24 mouse cellular contexts compared by ENCODE assay signal in genomic region chr5:129918752-129919151, GRCm38 (mm10). TPM values are rescaled to one million over a fixed set of nuclear protein-coding genes. Genes with fewer than 3 reads are reported as not detected.
DNase-seq lines count a peak whose midpoint lies in the region; ATAC-seq and TF ChIP-seq lines count a peak whose summit lies in the region.
"Had no signal": no experiment of that assay in that cellular context is flagged by ENCODE, and none has a peak within 500 bp of the region (broad histone marks: within the 10 kb centered on the region; RNA-seq: fewer than 3 reads in every experiment).

No protein-coding gene starts in this region.

- H3K4me3 ChIP-seq in kidney, adult 2 months (ENCODE audit: insufficient read depth, low read depth, low read length): no peak overlapping the region
- peak overlapping the region; percentile 74 for H3K4me3 ChIP-seq in testis, adult 2 months (ENCODE audit: control insufficient read depth, low read depth, low read length)
- H3K4me3 ChIP-seq in MEL (ENCODE audit: control insufficient read depth in 1 of 2, insufficient read depth in 1 of 2, low read depth in 2 of 2, low read length in 2 of 2): no peak overlapping the region
- H3K4me3 ChIP-seq in midbrain, embryonic 11.5 days (ENCODE audit: low read depth, low read length): no peak overlapping the region
- H3K4me3 ChIP-seq: embryonic facial prominence, embryonic 12.5 days; heart, embryonic 12.5 days; hindbrain, embryonic 10.5 days; intestine, embryonic 15.5 days; limb, embryonic 15.5 days; lung, embryonic 15.5 days; midbrain, embryonic 10.5 days; stomach, embryonic 15.5 days had no signal

- no peak; the same call in none of the 2 replicates for TF ChIP-seq RAD21 in MEL (IDR thresholded peaks at IDR 0.05; ENCODE audit: low read depth, low read length)

- TF ChIP-seq POLR2A in kidney, adult 2 months (IDR thresholded peaks at IDR 0.05; ENCODE audit: low read depth, low read length): no peak
- TF ChIP-seq POLR2A in testis, adult 2 months (IDR thresholded peaks at IDR 0.05; ENCODE audit: control insufficient read depth, low read depth, low read length): no peak
- no peak for TF ChIP-seq POLR2A in MEL (IDR thresholded peaks at IDR 0.05; ENCODE audit: control insufficient read depth in 1 of 2, insufficient read depth in 1 of 2, low read depth in 1 of 2, low read length in 2 of 2, poor library complexity in 1 of 2)

- DNase-seq in kidney, adult 2 months: no peak
- no peak for DNase-seq in kidney, postnatal 4 days
- no peak for DNase-seq in testis, postnatal 10 days (ENCODE audit: low spot score)
- DNase-seq in MEL (ENCODE audit: low read depth, low spot score): no peak
- DNase-seq in spleen, postnatal 4 days (ENCODE audit: low spot score in 2 of 2): no peak
- DNase-seq in midbrain, embryonic 11.5 days (ENCODE audit: low spot score, missing footprints): no peak
- DNase-seq: cerebellum, adult 2 months; cerebellum, postnatal 25 days; forebrain, postnatal 0 days; gastrocnemius, postnatal 25 days; heart, adult 18-20 months; heart, postnatal 10 days; left cerebral cortex, postnatal 4 days had no signal

- no peak overlapping the region for H3K4me2 ChIP-seq in midbrain, embryonic 11.5 days
- H3K4me2 ChIP-seq: embryonic facial prominence, embryonic 12.5 days; heart, embryonic 12.5 days; intestine, embryonic 15.5 days; limb, embryonic 15.5 days; lung, embryonic 15.5 days; stomach, embryonic 15.5 days had no signal

- no peak for ATAC-seq in midbrain, embryonic 11.5 days (ENCODE audit: low FRiP score)
- ATAC-seq: forebrain, postnatal 0 days; hindbrain, embryonic 16.5 days; intestine, embryonic 15.5 days had no signal

- no peak for TF ChIP-seq EP300 in MEL (IDR thresholded peaks at IDR 0.05; ENCODE audit: low read depth in 1 of 2, low read length in 2 of 2)

- H3K4me1 ChIP-seq in kidney, adult 2 months (ENCODE audit: control insufficient read depth, insufficient read depth, low read length): no peaks in the 10 kb centered on the region
- peaks cover 3% of the 10 kb centered on the region for H3K4me1 ChIP-seq in testis, adult 2 months (ENCODE audit: control insufficient read depth, insufficient read depth, low read length)
- peaks cover 0 to 6% of the 10 kb centered on the region in 2 experiments; a peak in 1 of 4 replicates for H3K4me1 ChIP-seq in MEL (ENCODE audit: control insufficient read depth in 1 of 2, insufficient read depth in 2 of 2, low read length in 2 of 2)
- no peaks in the 10 kb centered on the region for H3K4me1 ChIP-seq in midbrain, embryonic 11.5 days (ENCODE audit: control insufficient read depth, insufficient read depth, low read length)
- H3K4me1 ChIP-seq: embryonic facial prominence, embryonic 12.5 days; heart, embryonic 12.5 days; hindbrain, embryonic 10.5 days; intestine, embryonic 15.5 days; limb, embryonic 15.5 days; lung, embryonic 15.5 days; midbrain, embryonic 10.5 days; stomach, embryonic 15.5 days had no signal

- H3K27me3 ChIP-seq in kidney, adult 2 months (replicated peaks; ENCODE audit: control insufficient read depth, insufficient read depth, low read length): no peaks in the 10 kb centered on the region
- no peaks in the 10 kb centered on the region for H3K27me3 ChIP-seq in testis, adult 2 months (ENCODE audit: control insufficient read depth, insufficient read depth, low read length)
- no peaks in the 10 kb centered on the region for H3K27me3 ChIP-seq in MEL (ENCODE audit: control insufficient read depth in 1 of 2, insufficient read depth in 2 of 2, low read length in 2 of 2)
- H3K27me3 ChIP-seq in midbrain, embryonic 11.5 days (ENCODE audit: control insufficient read depth, insufficient read depth, low read length): no peaks in the 10 kb centered on the region
- H3K27me3 ChIP-seq: embryonic facial prominence, embryonic 12.5 days; heart, embryonic 12.5 days; intestine, embryonic 15.5 days; limb, embryonic 15.5 days; lung, embryonic 15.5 days; stomach, embryonic 15.5 days had no signal

- H3K36me3 ChIP-seq in kidney, adult 2 months (ENCODE audit: control insufficient read depth, insufficient read depth, low read length): no peaks in the 10 kb centered on the region
- no peaks in the 10 kb centered on the region for H3K36me3 ChIP-seq in testis, adult 2 months (ENCODE audit: control insufficient read depth, insufficient read depth, low read length)
- peaks cover 0 to 8% of the 10 kb centered on the region in 2 experiments; a peak in 2 of 4 replicates for H3K36me3 ChIP-seq in MEL (ENCODE audit: control insufficient read depth in 1 of 2, insufficient read depth in 2 of 2, low read length in 2 of 2)
- H3K36me3 ChIP-seq in midbrain, embryonic 11.5 days (ENCODE audit: control insufficient read depth, insufficient read depth, low read length): no peaks in the 10 kb centered on the region
- H3K36me3 ChIP-seq: embryonic facial prominence, embryonic 12.5 days; heart, embryonic 12.5 days; hindbrain, embryonic 10.5 days; intestine, embryonic 15.5 days; limb, embryonic 15.5 days; lung, embryonic 15.5 days; midbrain, embryonic 10.5 days; stomach, embryonic 15.5 days had no signal

- no peak overlapping the region for H3K27ac ChIP-seq in kidney, adult 2 months (ENCODE audit: insufficient read depth, low read depth, low read length)
- H3K27ac ChIP-seq in testis, adult 2 months (ENCODE audit: control insufficient read depth, insufficient read depth, low read depth, low read length): no peak overlapping the region
- H3K27ac ChIP-seq in MEL (ENCODE audit: control insufficient read depth, low read depth, low read length): no peak overlapping the region
- H3K27ac ChIP-seq in midbrain, embryonic 11.5 days (ENCODE audit: low read depth, low read length): no peak overlapping the region
- H3K27ac ChIP-seq: embryonic facial prominence, embryonic 12.5 days; hindbrain, embryonic 10.5 days; intestine, embryonic 15.5 days; limb, embryonic 15.5 days; lung, embryonic 15.5 days; macrophage; midbrain, embryonic 10.5 days; stomach, embryonic 15.5 days had no signal

- 68% methylated on average over 9 of the region's 9 CpGs for WGBS in kidney, adult 2 months
- WGBS in midbrain, embryonic 11.5 days: 84% methylated on average over 9 of the region's 9 CpGs

- no peaks in the 10 kb centered on the region for H3K79me2 ChIP-seq in MEL (ENCODE audit: control insufficient read depth, insufficient read depth, low read length, poor library complexity)

- no peaks in the 10 kb centered on the region for H3K9me3 ChIP-seq in MEL (replicated peaks; ENCODE audit: insufficient read depth, low read length)
- no peaks in the 10 kb centered on the region for H3K9me3 ChIP-seq in midbrain, embryonic 11.5 days (ENCODE audit: control insufficient read depth, low read length)
- H3K9me3 ChIP-seq: embryonic facial prominence, embryonic 12.5 days; hindbrain, embryonic 10.5 days; intestine, embryonic 15.5 days; limb, embryonic 15.5 days; lung, embryonic 15.5 days; midbrain, embryonic 10.5 days; stomach, embryonic 15.5 days had no signal

- 0 out of 2 replicates have a peak overlapping the region, but pooled peaks have one; percentile 2 for H3K9ac ChIP-seq in MEL (ENCODE audit: control insufficient read depth, low read depth, low read length, poor library complexity, severe bottlenecking)
- no peak overlapping the region for H3K9ac ChIP-seq in midbrain, embryonic 11.5 days (ENCODE audit: low read length)
- H3K9ac ChIP-seq: embryonic facial prominence, embryonic 12.5 days; forebrain, postnatal 0 days; heart, embryonic 12.5 days; intestine, embryonic 15.5 days; limb, embryonic 15.5 days; lung, embryonic 15.5 days; stomach, embryonic 15.5 days had no signal

- peak; percentile 28; the same call in 1 of the 2 replicates for TF ChIP-seq CTCF in kidney, adult 2 months (conservative IDR thresholded peaks at IDR 0.05; ENCODE audit: insufficient read depth, insufficient read length, low read depth, low read length)
- TF ChIP-seq CTCF in testis, adult 2 months (IDR thresholded peaks at IDR 0.05; ENCODE audit: control insufficient read depth, insufficient read depth, insufficient replicate concordance, low read depth, low read length): no peak
- TF ChIP-seq CTCF in MEL (IDR thresholded peaks at IDR 0.05 in 2 of 3, conservative IDR thresholded peaks at IDR 0.05 in 1 of 3; ENCODE audit: control insufficient read depth in 1 of 3, insufficient read depth in 1 of 3, low read depth in 2 of 3, low read length in 3 of 3, poor library complexity in 1 of 3, severe bottlenecking in 1 of 3): 0 out of 6 replicates have a peak, but pooled peaks of 1 of the 3 experiments have one; percentile 2

RNA-seq across cellular contexts. Expression of gene Nupr1l, which starts 10.4 kb away (rescaled TPM):
- 5.7 and 7.4 TPM in 2 replicates for polyA plus RNA-seq in kidney, adult 2 months (2012; rRNA removed)
- 777 and 877 TPM in 2 replicates for polyA plus RNA-seq in testis, adult 2 months (2012; rRNA removed)
- total RNA-seq in MEL (2012; rRNA removed): 0.59 and 1.2 TPM in 2 replicates
- under 1 TPM in 1 of 2 experiments, not detected in 1; 0.88 TPM for polyA plus RNA-seq in MEL (2012; ENCODE audit: insufficient read depth in 1 of 2, insufficient read length in 2 of 2, low read depth in 1 of 2, low replicate concordance in 2 of 2, missing spikeins in 1 of 2)
- polyA plus RNA-seq in midbrain, embryonic 11.5 days (2014; fragmentation: Nextera tagmentation; extraction: Ambion mirVana): 3.7 and 5.4 TPM in 2 replicates

RNA-seq across cellular contexts. Expression of gene Phkg1, which starts 20.4 kb away (rescaled TPM):
- 3.2 and 3.7 TPM in 2 replicates for polyA plus RNA-seq in kidney, adult 2 months (2012; rRNA removed)
- polyA plus RNA-seq in testis, adult 2 months (2012; rRNA removed): 0.20 and 0.35 TPM in 2 replicates
- total RNA-seq in MEL (2012; rRNA removed): 0.26 and 0.62 TPM in 2 replicates
- under 1 TPM in 1 of 2 experiments, not detected in 1; 0.72 TPM for polyA plus RNA-seq in MEL (2012; ENCODE audit: insufficient read depth in 1 of 2, insufficient read length in 2 of 2, low read depth in 1 of 2, low replicate concordance in 2 of 2, missing spikeins in 1 of 2)
- polyA plus RNA-seq in midbrain, embryonic 11.5 days (2014; fragmentation: Nextera tagmentation; extraction: Ambion mirVana): 0.18 and 0.22 TPM in 2 replicates
- polyA plus RNA-seq: macrophage had no signal

RNA-seq across cellular contexts. Expression of gene Vkorc1l1, which starts 23.0 kb away (rescaled TPM):
- polyA plus RNA-seq in kidney, adult 2 months (2012; rRNA removed): 14.8 and 19.3 TPM in 2 replicates
- 12.2 and 19.9 TPM in 2 replicates for polyA plus RNA-seq in testis, adult 2 months (2012; rRNA removed)
- 22.9 and 24.2 TPM in 2 replicates for total RNA-seq in MEL (2012; rRNA removed)
- 10 to 100 TPM in 1 of 2 experiments, not detected in 1; 42.4 TPM for polyA plus RNA-seq in MEL (2012; ENCODE audit: insufficient read depth in 1 of 2, insufficient read length in 2 of 2, low read depth in 1 of 2, low replicate concordance in 2 of 2, missing spikeins in 1 of 2)
- polyA plus RNA-seq in midbrain, embryonic 11.5 days (2014; fragmentation: Nextera tagmentation; extraction: Ambion mirVana): 36.0 and 36.8 TPM in 2 replicates

RNA-seq across cellular contexts. Expression of gene Zbed5, which starts 23.2 kb away (rescaled TPM):
- 0.54 and 0.61 TPM in 2 replicates for polyA plus RNA-seq in kidney, adult 2 months (2012; rRNA removed)
- polyA plus RNA-seq in testis, adult 2 months (2012; rRNA removed): 4.6 and 5.4 TPM in 2 replicates
- total RNA-seq in MEL (2012; rRNA removed): 2.5 and 4.2 TPM in 2 replicates
- polyA plus RNA-seq in MEL (2012; ENCODE audit: insufficient read depth in 1 of 2, insufficient read length in 2 of 2, low read depth in 1 of 2, low replicate concordance in 2 of 2, missing spikeins in 1 of 2): 1 to 10 TPM in 1 of 2 experiments, not detected in 1; 4.0 TPM
- polyA plus RNA-seq in midbrain, embryonic 11.5 days (2014; fragmentation: Nextera tagmentation; extraction: Ambion mirVana): 7.1 and 9.3 TPM in 2 replicates

RNA-seq across cellular contexts. Expression of gene Chchd2, which starts 31.5 kb away (rescaled TPM):
- 1,042 and 1,503 TPM in 2 replicates for polyA plus RNA-seq in kidney, adult 2 months (2012; rRNA removed)
- 239 and 241 TPM in 2 replicates for polyA plus RNA-seq in testis, adult 2 months (2012; rRNA removed)
- 905 and 951 TPM in 2 replicates for total RNA-seq in MEL (2012; rRNA removed)
- 100 to 1,000 TPM in 1 of 2 experiments, not detected in 1; 588 TPM for polyA plus RNA-seq in MEL (2012; ENCODE audit: insufficient read depth in 1 of 2, insufficient read length in 2 of 2, low read depth in 1 of 2, low replicate concordance in 2 of 2, missing spikeins in 1 of 2)
- polyA plus RNA-seq in midbrain, embryonic 11.5 days (2014; fragmentation: Nextera tagmentation; extraction: Ambion mirVana): 880 and 964 TPM in 2 replicates

Comparison
In these comparisons a context has a peak if more than half of its experiments do, and no peak if none do; other contexts are left out.
1. RNA of gene Nupr1l, which starts 10.4 kb away (polyA plus RNA-seq): 777 to 877 TPM in testis, adult 2 months; 5.7 to 7.4 TPM in kidney, adult 2 months, 3.7 to 5.4 TPM in midbrain, embryonic 11.5 days and 0.88 TPM in MEL; every median in the first group is over 10 times any median in the second.